Mouse (Mus musculus): ENCODE measurements at regions not wholly inside any gene's neighbourhood (a gene's known extent, or its start where the extent isn't known, plus 50 kb on each side); places are given as distances from the start of the nearest gene placed in this dataset.

- TF ChIP-seq POLR2A (IDR thresholded peaks at IDR 0.05; ENCODE audit: control insufficient read depth, extremely low read depth, insufficient read depth, low read length, poor library complexity) (no peak), CTCF (IDR thresholded peaks at IDR 0.05; ENCODE audit: borderline replicate concordance, control insufficient read depth, extremely low read depth, insufficient read depth, low read length, poor library complexity) (no peak)
Observed at GRCm38 (mm10) chr6:31137351-31137750, 178.5 kb upstream of the Klf14 start.

Measured in thymus, adult 2 months (tissue).